Mouse (Mus musculus) forebrain, embryonic 16.5 days (tissue): ENCODE results near the gene Ctdsp1. TPM values are rescaled to one million over a fixed set of nuclear protein-coding genes. Genes with fewer than 3 reads are reported as not detected.

ENCODE experiments used
- ATAC-seq: fragments of 200-750 bp; cut with Nextera tagmentation; 2 replicates; pipeline ENCODE4 v1.8.0; 2017; ENCODE audit warnings: mild to moderate bottlenecking, moderate library complexity
- H3K27ac ChIP-seq: fragments of 300-500 bp; sonication (generic); 2 replicates; pipeline ENCODE4 v1.5.1; 2014; ENCODE audit warnings: low read length, control low read depth
- H3K27me3 ChIP-seq: fragments of 300-500 bp; sonication (generic); replicated peaks from 2 replicates; pipeline ENCODE4 v1.6.1; 2014; ENCODE audit warnings: low read length; ENCODE audit not compliant: control insufficient read depth, insufficient read depth
- H3K36me3 ChIP-seq: fragments of 300-500 bp; sonication (generic); 2 replicates; pipeline ENCODE4 v1.6.1; 2014; ENCODE audit not compliant: control insufficient read depth, insufficient read depth
- H3K4me1 ChIP-seq: fragments of 300-500 bp; sonication (generic); replicated peaks from 2 replicates; pipeline ENCODE4 v1.6.1; 2014; ENCODE audit warnings: low read length; ENCODE audit not compliant: control insufficient read depth, insufficient read depth
- H3K4me2 ChIP-seq: fragments of 300-500 bp; sonication (generic); 2 replicates; pipeline ENCODE4 v1.6.1; 2014; ENCODE audit warnings: mild to moderate bottlenecking, low read length, control low read depth
- H3K4me3 ChIP-seq: fragments of 300-500 bp; sonication (generic); replicated peaks from 2 replicates; pipeline ENCODE4 v1.5.1; 2014; ENCODE audit warnings: mild to moderate bottlenecking, low read length, control low read depth
- H3K9ac ChIP-seq: fragments of 300-500 bp; sonication (generic); replicated peaks from 2 replicates; pipeline ENCODE4 v1.6.1; 2014; ENCODE audit warnings: low read depth, low read length, control low read depth
- H3K9me3 ChIP-seq: fragments of 300-500 bp; sonication (generic); 2 replicates; pipeline ENCODE4 v1.6.1; 2016; ENCODE audit warnings: low read length; ENCODE audit not compliant: control insufficient read depth
- WGBS: fragments of 180-500 bp; shearing (Covaris S2); extraction: QIAGEN DNeasy Blood & Tissue Kit; methylation state at CpG from one replicate; pipeline ENCODE4 v1.1.7; 2014; 5-methylcytosine and 5-hydroxymethylcytosine counted together
- polyA plus RNA-seq: library from polyadenylated mRNA; unstranded; fragments of >200 nt; fragmentation: Nextera tagmentation; extraction: Ambion mirVana; gene quantifications from 2 replicates; pipeline ENCODE4 v1.2.1, GENCODE M21; 2015

Gene Ctdsp1
- polyA plus RNA-seq, 1 experiment from 2014 or later = 18.6 TPM

- Histone ChIP-seq H3K27ac (no peak within 1 kb of the TSS), H3K9me3 (no peaks in the 10 kb centered on the region), H3K4me2 (no peak within 1 kb of the TSS), H3K4me3 (no peak within 1 kb of the TSS), H3K4me1 (no peaks in the 10 kb centered on the region), H3K36me3 (no peaks in the 10 kb centered on the region), H3K9ac (no peak within 1 kb of the TSS), H3K27me3 (no peaks in the 10 kb centered on the region)
- 77% methylated on average over 8 of the region's 8 CpGs for WGBS
- ATAC-seq = no peak
These were observed 16.3 kb upstream of the Ctdsp1 start, which contains the start of gene Slc11a1 for GRCm38 (mm10) chr1:74374980-74375379. Gene Slc11a1, plus strand, starts transcription at chr1:74375195.

GRCm38 (mm10) chr1:74375561-74375960 lies 15.7 kb upstream of the Ctdsp1 start:
- H3K9ac ChIP-seq = no peak overlapping the region
- ATAC-seq = no peak
- H3K4me2 ChIP-seq = no peak overlapping the region
- no peaks in the 10 kb centered on the region for H3K27me3 ChIP-seq
- no peaks in the 10 kb centered on the region for H3K36me3 ChIP-seq
- H3K4me1 ChIP-seq = no peaks in the 10 kb centered on the region
- no peak overlapping the region for H3K27ac ChIP-seq
- H3K4me3 ChIP-seq = no peak overlapping the region
- WGBS = 85% methylated on average over 10 of the region's 10 CpGs
- no peaks in the 10 kb centered on the region for H3K9me3 ChIP-seq

GRCm38 (mm10) chr1:74376396-74376795 lies 14.9 kb upstream of the Ctdsp1 start:
- no peak overlapping the region for H3K27ac ChIP-seq
- H3K27me3 ChIP-seq = no peaks in the 10 kb centered on the region
- 94% methylated on average over 4 of the region's 4 CpGs for WGBS
- H3K4me3 ChIP-seq = no peak overlapping the region
- no peaks in the 10 kb centered on the region for H3K36me3 ChIP-seq
- no peak overlapping the region for H3K4me2 ChIP-seq
- ATAC-seq = no peak
- no peaks in the 10 kb centered on the region for H3K4me1 ChIP-seq
- no peak overlapping the region for H3K9ac ChIP-seq
- no peaks in the 10 kb centered on the region for H3K9me3 ChIP-seq

- Histone ChIP-seq H3K4me2 (no peak overlapping the region), H3K9me3 (no peaks in the 10 kb centered on the region), H3K4me3 (no peak overlapping the region), H3K4me1 (no peaks in the 10 kb centered on the region), H3K27ac (no peak overlapping the region), H3K27me3 (no peaks in the 10 kb centered on the region), H3K36me3 (no peaks in the 10 kb centered on the region), H3K9ac (no peak overlapping the region)
- WGBS = 85% methylated on average over 7 of the region's 7 CpGs
- no peak for ATAC-seq
These were observed 12.2 kb upstream of the Ctdsp1 start for GRCm38 (mm10) chr1:74379058-74379504.

- no peaks in the 10 kb centered on the region for H3K36me3 ChIP-seq
- no peak overlapping the region for H3K4me2 ChIP-seq
- no peak overlapping the region for H3K27ac ChIP-seq
- H3K4me3 ChIP-seq = no peak overlapping the region
- no peaks in the 10 kb centered on the region for H3K9me3 ChIP-seq
- ATAC-seq = no peak
- H3K4me1 ChIP-seq = no peaks in the 10 kb centered on the region
- 88% methylated on average over 5 of the region's 5 CpGs for WGBS
- H3K9ac ChIP-seq = no peak overlapping the region
- no peaks in the 10 kb centered on the region for H3K27me3 ChIP-seq
These were observed 10.8 kb upstream of the Ctdsp1 start for GRCm38 (mm10) chr1:74380484-74380883.

GRCm38 (mm10) chr1:74381588-74382021 lies 9.7 kb upstream of the Ctdsp1 start:
- H3K9ac ChIP-seq = no peak overlapping the region
- H3K4me2 ChIP-seq = no peak overlapping the region
- 90% methylated on average over 10 of the region's 10 CpGs for WGBS
- no peaks in the 10 kb centered on the region for H3K27me3 ChIP-seq
- no peak for ATAC-seq
- H3K4me3 ChIP-seq = no peak overlapping the region
- H3K36me3 ChIP-seq = no peaks in the 10 kb centered on the region
- no peaks in the 10 kb centered on the region for H3K9me3 ChIP-seq
- H3K27ac ChIP-seq = no peak overlapping the region
- H3K4me1 ChIP-seq = peaks cover 3% of the 10 kb centered on the region; the same call in 1 of the 2 replicates

GRCm38 (mm10) chr1:74383385-74383784 lies 7.9 kb upstream of the Ctdsp1 start:
- H3K4me3 ChIP-seq = no peak overlapping the region
- no peaks in the 10 kb centered on the region for H3K27me3 ChIP-seq
- no peak for ATAC-seq
- WGBS = 92% methylated on average over 13 of the region's 13 CpGs
- no peak overlapping the region for H3K27ac ChIP-seq
- H3K9ac ChIP-seq = no peak overlapping the region
- H3K9me3 ChIP-seq = no peaks in the 10 kb centered on the region
- H3K4me2 ChIP-seq = no peak overlapping the region
- H3K36me3 ChIP-seq = no peaks in the 10 kb centered on the region
- H3K4me1 ChIP-seq = peaks cover 8% of the 10 kb centered on the region

GRCm38 (mm10) chr1:74384525-74384924 lies 6.8 kb upstream of the Ctdsp1 start:
- no peak overlapping the region for H3K27ac ChIP-seq
- H3K4me2 ChIP-seq = no peak overlapping the region
- no peak overlapping the region for H3K4me3 ChIP-seq
- no peaks in the 10 kb centered on the region for H3K36me3 ChIP-seq
- no peak overlapping the region for H3K9ac ChIP-seq
- H3K27me3 ChIP-seq = no peaks in the 10 kb centered on the region
- peaks cover 8% of the 10 kb centered on the region for H3K4me1 ChIP-seq
- no peaks in the 10 kb centered on the region for H3K9me3 ChIP-seq
- 84% methylated on average over 8 of the region's 8 CpGs for WGBS
- ATAC-seq = no peak

GRCm38 (mm10) chr1:74385064-74385463 lies 6.2 kb upstream of the Ctdsp1 start:
- WGBS = 96% methylated on average over 10 of the region's 10 CpGs
- Histone ChIP-seq H3K4me1 (peaks cover 9% of the 10 kb centered on the region), H3K9ac (no peak overlapping the region), H3K4me3 (no peak overlapping the region), H3K27ac (no peak overlapping the region), H3K36me3 (no peaks in the 10 kb centered on the region), H3K4me2 (no peak overlapping the region), H3K9me3 (no peaks in the 10 kb centered on the region), H3K27me3 (no peaks in the 10 kb centered on the region)
- ATAC-seq = no peak

GRCm38 (mm10) chr1:74385531-74385930 lies 5.8 kb upstream of the Ctdsp1 start:
- no peak overlapping the region for H3K4me2 ChIP-seq
- H3K9ac ChIP-seq = no peak overlapping the region
- peaks cover 14% of the 10 kb centered on the region for H3K4me1 ChIP-seq
- H3K9me3 ChIP-seq = no peaks in the 10 kb centered on the region
- WGBS = 88% methylated on average over 8 of the region's 8 CpGs
- no peak overlapping the region for H3K4me3 ChIP-seq
- no peak for ATAC-seq
- H3K36me3 ChIP-seq = no peaks in the 10 kb centered on the region
- no peak overlapping the region for H3K27ac ChIP-seq
- no peaks in the 10 kb centered on the region; the same call in none of the 2 replicates for H3K27me3 ChIP-seq
